Mouse (Mus musculus): ENCODE data around the gene Dolk. TPM values are rescaled to one million over a fixed set of nuclear protein-coding genes. Genes with fewer than 3 reads are reported as not detected.
A peak's percentile ranks its signal among the peaks of the same experiment; 100 is the strongest.

Dolk gene
- polyA plus RNA-seq (2012; rRNA removed): 29.6 and 32.4 TPM in 2 replicates

- no peaks in the 10 kb centered on the region for H3K27me3 ChIP-seq (replicated peaks; ENCODE audit: control insufficient read depth, insufficient read depth, low read length)
- H3K4me3 ChIP-seq (ENCODE audit: insufficient read depth, low read depth, low read length): peak within 1 kb of the TSS; percentile 89
- H3K36me3 ChIP-seq (ENCODE audit: control insufficient read depth, insufficient read depth, low read length): no peaks in the 10 kb centered on the region
- peak within 1 kb of the TSS; percentile 2; the same call in 1 of the 2 replicates for H3K27ac ChIP-seq (ENCODE audit: insufficient read depth, low read depth, low read length)
- H3K4me1 ChIP-seq (ENCODE audit: control insufficient read depth, insufficient read depth, low read length): peaks cover 10% of the 10 kb centered on the region
- peak; percentile 97 for DNase-seq
- TF ChIP-seq POLR2A (IDR thresholded peaks at IDR 0.05; ENCODE audit: low read depth, low read length) (peak; percentile 66), CTCF (conservative IDR thresholded peaks at IDR 0.05; ENCODE audit: insufficient read depth, insufficient read length, low read depth, low read length) (no peak)
- under 1% methylated on average over 66 of the region's 68 CpGs for WGBS
Measured at GRCm38 (mm10) chr2:30286192-30287026, at the start of gene Dolk, which contains the start of gene Nup188. TSS of gene Dolk (minus strand) at chr2:30286334. TSS of gene Nup188 (plus strand) at chr2:30286397.

DNA sequence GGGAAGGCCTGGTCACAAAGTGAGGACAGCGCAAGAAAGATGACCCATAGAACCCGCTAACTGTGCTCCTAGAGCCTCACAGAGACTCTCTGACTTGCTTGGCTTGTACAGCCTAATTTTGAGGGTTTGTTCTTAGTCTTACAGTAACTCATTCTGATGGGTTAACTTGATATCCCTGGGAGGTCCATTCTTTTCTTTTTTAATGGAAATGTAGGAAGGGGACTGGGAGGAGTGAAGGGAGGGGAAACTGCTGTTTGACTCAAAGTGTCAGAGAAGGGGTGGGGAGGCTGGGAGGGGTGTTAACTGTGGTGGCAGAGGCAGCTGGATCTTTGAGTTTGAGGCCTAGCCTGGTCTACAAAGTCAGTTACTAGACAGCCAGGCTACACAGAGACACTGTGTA, 49.2 kb upstream of the Dolk start:
- H3K27ac ChIP-seq (ENCODE audit: insufficient read depth, low read depth, low read length): no peak overlapping the region
- no peak for DNase-seq
- 92% methylated on average over 2 of the region's 2 CpGs for WGBS
- no peak for TF ChIP-seq CTCF (conservative IDR thresholded peaks at IDR 0.05; ENCODE audit: insufficient read depth, insufficient read length, low read depth, low read length)
- TF ChIP-seq POLR2A (IDR thresholded peaks at IDR 0.05; ENCODE audit: low read depth, low read length): no peak
- H3K4me1 ChIP-seq (ENCODE audit: control insufficient read depth, insufficient read depth, low read length): no peaks in the 10 kb centered on the region
- H3K4me3 ChIP-seq (ENCODE audit: insufficient read depth, low read depth, low read length): no peak overlapping the region
- no peaks in the 10 kb centered on the region for H3K27me3 ChIP-seq (replicated peaks; ENCODE audit: control insufficient read depth, insufficient read depth, low read length)
- peaks cover 2% of the 10 kb centered on the region; the same call in 1 of the 2 replicates for H3K36me3 ChIP-seq (ENCODE audit: control insufficient read depth, insufficient read depth, low read length)

DNA sequence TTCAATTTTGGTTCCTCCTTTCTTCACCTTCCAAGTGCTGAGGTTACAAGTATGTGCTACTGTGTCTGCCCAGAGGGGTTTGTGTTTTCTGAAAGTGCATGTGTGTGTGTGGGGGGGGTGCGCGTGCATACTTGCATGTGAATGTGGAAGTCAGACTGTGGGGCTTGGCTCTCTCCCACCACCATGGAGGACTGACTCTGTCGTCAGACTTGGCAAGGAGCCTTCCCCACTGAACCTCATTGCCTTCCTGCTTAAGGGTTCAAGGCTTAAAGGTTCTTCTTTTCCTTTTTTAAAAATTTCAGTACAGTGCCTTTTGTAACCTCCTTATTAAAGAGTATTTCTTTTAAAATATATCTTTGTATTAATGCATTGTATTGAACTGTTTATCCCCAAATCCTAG, 42.7 kb upstream of the Dolk start:
- TF ChIP-seq CTCF (conservative IDR thresholded peaks at IDR 0.05; ENCODE audit: insufficient read depth, insufficient read length, low read depth, low read length): no peak
- no peak for TF ChIP-seq POLR2A (IDR thresholded peaks at IDR 0.05; ENCODE audit: low read depth, low read length)
- Histone ChIP-seq H3K27me3 (replicated peaks; ENCODE audit: control insufficient read depth, insufficient read depth, low read length) (no peaks in the 10 kb centered on the region), H3K36me3 (ENCODE audit: control insufficient read depth, insufficient read depth, low read length) (peaks cover 2% of the 10 kb centered on the region; the same call in 1 of the 2 replicates), H3K4me1 (ENCODE audit: control insufficient read depth, insufficient read depth, low read length) (no peaks in the 10 kb centered on the region), H3K27ac (ENCODE audit: insufficient read depth, low read depth, low read length) (no peak overlapping the region), H3K4me3 (ENCODE audit: insufficient read depth, low read depth, low read length) (no peak overlapping the region)
- no peak for DNase-seq
- 87% methylated on average over 3 of the region's 3 CpGs for WGBS

DNA sequence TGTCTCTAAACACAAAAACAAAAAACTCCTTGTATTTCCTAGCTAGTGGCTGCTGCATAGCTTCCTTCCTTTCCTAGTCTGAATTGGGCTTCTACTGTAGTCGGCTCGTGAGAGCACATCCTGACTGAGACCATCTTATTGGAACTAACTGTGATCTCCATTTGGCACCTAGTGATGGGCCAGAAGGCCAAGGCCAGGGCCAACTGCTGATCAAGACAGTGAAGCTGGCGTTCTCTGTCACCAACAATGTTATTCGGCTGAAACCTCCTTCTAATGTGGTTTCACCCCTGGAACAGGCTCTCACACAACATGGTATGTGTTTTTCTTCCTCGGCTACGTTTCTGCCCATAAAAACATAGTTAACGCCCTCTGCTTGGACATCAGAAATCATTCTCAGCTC, 41.1 kb upstream of the Dolk start:
- 0 out of 2 replicates have a peak, but pooled peaks cover 2% of the 10 kb centered on the region for H3K36me3 ChIP-seq (ENCODE audit: control insufficient read depth, insufficient read depth, low read length)
- WGBS: 86% methylated on average over 7 of the region's 7 CpGs

GRCm38 (mm10) chr2:30325296-30325695, 39.2 kb upstream of the Dolk start:
- TF ChIP-seq CTCF (conservative IDR thresholded peaks at IDR 0.05; ENCODE audit: insufficient read depth, insufficient read length, low read depth, low read length) (no peak), POLR2A (IDR thresholded peaks at IDR 0.05; ENCODE audit: low read depth, low read length) (no peak)
- H3K27me3 ChIP-seq (replicated peaks; ENCODE audit: control insufficient read depth, insufficient read depth, low read length): no peaks in the 10 kb centered on the region
- H3K36me3 ChIP-seq (ENCODE audit: control insufficient read depth, insufficient read depth, low read length): 0 out of 2 replicates have a peak, but pooled peaks cover 2% of the 10 kb centered on the region
- 95% methylated on average over 5 of the region's 5 CpGs for WGBS
- H3K4me1 ChIP-seq (ENCODE audit: control insufficient read depth, insufficient read depth, low read length): no peaks in the 10 kb centered on the region
- DNase-seq: no peak
- H3K4me3 ChIP-seq (ENCODE audit: insufficient read depth, low read depth, low read length): no peak overlapping the region
- no peak overlapping the region for H3K27ac ChIP-seq (ENCODE audit: insufficient read depth, low read depth, low read length)

More for the DNA sequence above, 41.1 kb upstream of the Dolk start:
- TF ChIP-seq POLR2A (IDR thresholded peaks at IDR 0.05; ENCODE audit: low read depth, low read length) (no peak), CTCF (conservative IDR thresholded peaks at IDR 0.05; ENCODE audit: insufficient read depth, insufficient read length, low read depth, low read length) (no peak)
- Histone ChIP-seq H3K4me3 (ENCODE audit: insufficient read depth, low read depth, low read length) (no peak overlapping the region), H3K27me3 (replicated peaks; ENCODE audit: control insufficient read depth, insufficient read depth, low read length) (no peaks in the 10 kb centered on the region), H3K27ac (ENCODE audit: insufficient read depth, low read depth, low read length) (no peak overlapping the region), H3K4me1 (ENCODE audit: control insufficient read depth, insufficient read depth, low read length) (no peaks in the 10 kb centered on the region)
- no peak for DNase-seq

DNA sequence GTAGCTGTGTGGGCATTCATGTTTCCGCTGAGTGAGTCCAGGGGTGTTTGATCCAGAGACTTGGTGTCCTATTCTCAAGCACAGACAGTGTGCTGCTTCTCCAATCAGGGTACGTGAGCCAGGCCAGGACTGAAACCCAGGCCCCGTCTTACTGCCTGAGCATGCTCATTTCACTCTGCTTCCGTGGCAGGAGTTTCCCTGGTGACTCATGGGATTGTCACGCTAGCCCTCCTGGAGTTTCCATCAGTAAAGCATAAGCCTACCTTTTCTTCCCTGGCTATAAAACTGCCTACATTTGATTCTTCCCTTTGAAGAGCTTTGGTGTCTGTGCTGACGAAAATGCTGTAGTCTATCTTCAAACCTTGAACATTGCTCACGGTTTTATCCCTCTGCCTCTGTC, 37.0 kb upstream of the Dolk start:
- Histone ChIP-seq H3K27me3 (replicated peaks; ENCODE audit: control insufficient read depth, insufficient read depth, low read length) (no peaks in the 10 kb centered on the region), H3K4me3 (ENCODE audit: insufficient read depth, low read depth, low read length) (no peak overlapping the region), H3K4me1 (ENCODE audit: control insufficient read depth, insufficient read depth, low read length) (no peaks in the 10 kb centered on the region), H3K36me3 (ENCODE audit: control insufficient read depth, insufficient read depth, low read length) (peaks cover 2% of the 10 kb centered on the region; the same call in 1 of the 2 replicates), H3K27ac (ENCODE audit: insufficient read depth, low read depth, low read length) (no peak overlapping the region)
- 89% methylated on average over 7 of the region's 7 CpGs for WGBS
- no peak for DNase-seq
- no peak for TF ChIP-seq CTCF (conservative IDR thresholded peaks at IDR 0.05; ENCODE audit: insufficient read depth, insufficient read length, low read depth, low read length)
- TF ChIP-seq POLR2A (IDR thresholded peaks at IDR 0.05; ENCODE audit: low read depth, low read length): no peak

DNA sequence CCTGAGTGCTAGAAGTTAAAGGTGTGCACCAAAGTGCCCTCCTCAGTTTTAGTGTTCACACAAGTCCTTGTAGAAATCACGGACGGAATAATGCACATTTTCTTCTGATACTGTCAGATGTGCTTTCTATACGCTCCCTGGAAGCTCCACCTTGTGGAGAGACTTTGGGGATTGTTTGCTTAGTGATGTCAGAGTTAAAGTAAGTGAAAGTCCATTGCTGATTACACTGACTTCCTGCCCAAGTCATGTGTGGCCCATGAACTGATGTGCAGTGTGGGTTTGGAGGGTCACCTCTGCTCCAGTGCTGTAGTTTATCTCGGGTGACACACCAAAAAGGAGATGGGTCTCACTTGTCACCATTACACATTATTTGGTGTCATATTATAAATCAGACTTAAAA, 33.1 kb upstream of the Dolk start:
- H3K4me1 ChIP-seq (ENCODE audit: control insufficient read depth, insufficient read depth, low read length): no peaks in the 10 kb centered on the region
- H3K36me3 ChIP-seq (ENCODE audit: control insufficient read depth, insufficient read depth, low read length): peaks cover 3% of the 10 kb centered on the region
- 88% methylated on average over 4 of the region's 4 CpGs for WGBS
- H3K27me3 ChIP-seq (replicated peaks; ENCODE audit: control insufficient read depth, insufficient read depth, low read length): no peaks in the 10 kb centered on the region
- TF ChIP-seq CTCF (conservative IDR thresholded peaks at IDR 0.05; ENCODE audit: insufficient read depth, insufficient read length, low read depth, low read length): no peak
- TF ChIP-seq POLR2A (IDR thresholded peaks at IDR 0.05; ENCODE audit: low read depth, low read length): no peak
- no peak for DNase-seq
- no peak overlapping the region for H3K27ac ChIP-seq (ENCODE audit: insufficient read depth, low read depth, low read length)
- H3K4me3 ChIP-seq (ENCODE audit: insufficient read depth, low read depth, low read length): no peak overlapping the region
